Mouse (Mus musculus) fat pad, adult 2 months (tissue): ENCODE data around the gene Rapgef6.
"Not testable (repeated sequence)": the region's sequence is repeated elsewhere in the genome, so short reads cannot be mapped to it uniquely, and the experiment has no call there.

ENCODE experiments used
- DNase-seq: peaks from one replicate; pipeline ENCODE4 v3.0.0-alpha.2; 2011; ENCODE audit warnings: low read depth, low spot score; ENCODE audit errors: extremely low read depth

Rapgef6 gene

DNA sequence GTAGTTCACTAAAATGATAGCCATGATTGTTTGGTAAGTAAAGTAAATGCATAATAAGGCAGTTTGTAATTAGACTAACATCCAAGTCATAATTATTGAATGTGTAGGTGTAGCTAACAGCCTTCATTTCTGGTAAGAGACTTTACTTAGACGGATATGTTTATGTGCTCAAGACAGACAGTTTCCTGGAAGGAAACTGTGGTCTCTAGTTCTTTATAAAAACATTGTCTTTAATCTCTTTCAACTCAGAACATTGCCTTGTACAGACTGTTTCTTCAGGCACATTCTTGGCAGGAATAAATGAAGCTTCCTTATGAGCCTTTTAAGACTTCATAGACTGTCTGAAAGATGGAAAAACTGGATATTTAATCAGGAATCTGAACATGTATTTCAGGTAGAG, 45.3 kb downstream of the Rapgef6 start:
- no peak for DNase-seq

DNA sequence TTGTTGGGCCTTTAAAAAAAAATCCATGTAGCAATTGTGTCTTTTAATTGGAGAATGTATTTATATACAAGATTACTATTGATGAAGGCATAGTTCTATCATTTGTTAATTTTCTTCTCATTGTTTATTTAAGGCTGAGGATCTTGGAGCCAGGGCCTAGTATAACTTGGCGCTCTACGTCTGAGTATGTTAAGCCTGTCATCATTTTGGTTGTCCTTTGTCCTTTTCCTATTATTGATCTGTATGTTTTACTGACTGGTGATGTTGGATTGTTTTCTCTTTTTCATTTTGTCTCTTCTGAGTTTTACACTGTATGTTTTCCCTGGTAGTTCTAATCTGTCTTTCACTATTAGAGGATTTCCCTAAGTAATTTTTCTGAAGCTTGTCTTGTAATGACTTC, 52.1 kb downstream of the Rapgef6 start:
- DNase-seq, result no peak

- no peak for DNase-seq
Observed at GRCm38 (mm10) chr11:54592585-54592984, 69.9 kb downstream of the Rapgef6 start.

DNA sequence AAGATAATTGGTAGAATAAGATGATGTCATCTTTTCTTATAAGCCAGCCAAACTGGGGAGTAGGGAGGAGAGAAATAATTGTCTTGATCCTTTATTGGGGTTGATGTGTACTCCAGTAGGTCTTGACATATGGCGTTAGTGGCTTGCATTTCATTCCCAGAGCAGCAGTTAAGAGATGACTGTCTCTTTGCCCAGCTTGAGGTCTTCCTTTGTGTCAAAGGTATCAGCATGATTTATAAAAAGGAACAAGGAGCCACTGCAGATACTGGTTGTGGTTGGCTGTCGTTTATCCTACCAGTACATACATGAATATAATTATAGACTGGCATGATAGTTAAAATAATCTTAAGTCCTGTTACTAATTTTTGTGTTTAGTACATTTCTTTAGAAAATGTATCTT, 71.4 kb downstream of the Rapgef6 start:
- no peak for DNase-seq

DNA sequence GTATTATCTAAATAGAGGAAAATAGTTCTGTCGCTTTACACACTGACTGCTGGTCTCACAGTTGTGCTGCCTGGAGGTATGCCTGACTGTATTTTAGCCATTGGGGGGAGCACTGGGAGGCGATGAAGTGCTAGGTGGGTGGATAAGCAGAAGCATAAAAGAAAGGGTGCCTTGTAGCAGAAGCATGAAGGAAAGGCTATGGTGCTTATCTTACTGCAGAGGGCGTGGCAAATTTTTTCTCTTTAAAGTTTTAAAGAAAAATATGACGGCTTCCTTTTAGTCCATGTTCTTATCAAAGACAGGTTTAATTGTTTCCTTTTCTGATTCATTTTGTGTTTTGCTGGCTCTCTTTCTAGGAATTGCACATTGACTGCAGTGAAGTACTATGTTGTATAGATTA, 72.4 kb downstream of the Rapgef6 start:
- DNase-seq, result no peak

GRCm38 (mm10) chr11:54595905-54596555, 73.4 kb downstream of the Rapgef6 start:
- no peak for DNase-seq

GRCm38 (mm10) chr11:54597902-54598447, 75.3 kb downstream of the Rapgef6 start:
- no peak for DNase-seq

- DNase-seq, result no peak
Observed at GRCm38 (mm10) chr11:54601121-54601520, 78.5 kb downstream of the Rapgef6 start.

GRCm38 (mm10) chr11:54602764-54603163, 80.1 kb downstream of the Rapgef6 start:
- DNase-seq, result not testable (repeated sequence)

DNA sequence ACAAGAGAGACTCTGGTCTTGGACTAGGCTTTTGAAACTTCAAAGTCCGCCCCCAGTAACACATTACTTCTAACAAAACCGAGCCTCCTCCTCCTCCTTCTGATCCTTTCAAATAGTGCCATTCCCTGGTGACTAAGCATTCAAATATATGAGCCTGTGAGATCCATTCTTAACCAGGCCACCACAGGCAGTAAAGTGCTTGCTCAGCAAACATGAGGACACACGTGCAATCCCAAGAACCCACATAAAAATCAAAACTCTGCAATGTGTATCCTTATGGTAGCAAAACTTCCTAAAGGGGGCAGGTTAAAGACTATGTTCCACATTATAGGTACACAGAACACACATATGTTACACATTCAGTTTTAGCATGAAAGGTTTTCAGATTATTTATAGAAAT, 81.8 kb downstream of the Rapgef6 start:
- no peak for DNase-seq

DNA sequence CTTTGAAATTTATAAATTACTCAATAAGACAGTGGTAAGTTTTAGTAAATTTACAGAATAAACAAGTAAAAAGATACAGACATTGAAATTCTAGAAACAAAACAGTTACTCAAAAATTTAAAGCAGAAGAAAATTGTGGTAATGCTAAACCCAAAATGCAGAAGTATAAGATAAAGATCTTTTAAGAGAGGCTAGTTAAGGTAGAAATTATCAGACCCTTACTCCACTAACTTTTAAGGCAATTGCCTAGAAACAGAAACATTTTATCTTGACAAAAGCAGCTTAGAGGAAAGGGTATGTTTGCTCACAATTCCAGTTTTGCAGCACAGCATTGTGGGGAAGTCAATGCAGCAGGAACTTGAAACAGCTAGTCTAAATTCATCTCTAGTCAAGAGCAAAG, 91.0 kb downstream of the Rapgef6 start:
- no peak for DNase-seq

DNA sequence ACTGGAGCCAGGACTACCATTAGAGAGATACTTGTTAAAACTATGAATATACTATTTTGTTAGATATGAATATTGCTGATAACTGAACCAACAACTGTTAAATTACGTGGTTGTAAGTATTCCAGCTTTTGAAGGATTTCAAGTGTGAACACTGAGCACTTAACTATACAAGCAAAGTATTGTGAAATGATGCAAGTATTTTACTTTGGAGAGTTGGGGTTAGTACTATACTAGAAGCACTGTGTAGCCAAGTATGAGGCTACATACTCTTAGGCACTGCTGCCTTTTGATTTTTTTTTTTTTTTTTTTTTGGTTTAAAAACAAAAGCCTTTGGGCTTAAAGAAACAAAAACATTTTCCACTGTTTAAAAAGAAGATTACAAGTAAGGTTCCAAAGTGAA, 91.9 kb downstream of the Rapgef6 start:
- no peak for DNase-seq

GRCm38 (mm10) chr11:54618841-54619240, 96.2 kb downstream of the Rapgef6 start:
- DNase-seq, result no peak

GRCm38 (mm10) chr11:54621725-54622124, 99.1 kb downstream of the Rapgef6 start:
- DNase-seq, result no peak

DNA sequence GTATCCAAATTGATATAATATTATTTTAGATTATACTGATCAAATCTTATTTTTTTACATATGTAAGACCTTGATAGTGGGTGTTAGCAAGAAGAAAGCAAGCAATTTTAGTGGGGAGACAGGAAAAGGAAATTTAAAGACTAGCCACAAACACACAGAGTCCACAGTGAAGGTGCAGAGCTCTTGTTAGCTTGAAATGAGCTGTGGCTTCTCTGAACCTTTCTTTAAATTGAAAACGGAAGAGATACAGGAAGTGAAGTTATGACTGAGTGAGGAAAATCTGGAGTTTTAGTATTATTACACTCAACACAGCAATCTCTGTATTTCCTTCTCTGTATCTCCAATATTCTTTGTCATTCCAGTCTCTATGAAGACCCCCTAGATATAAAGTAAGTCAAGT, 104.3 kb downstream of the Rapgef6 start:
- DNase-seq, result no peak

DNA sequence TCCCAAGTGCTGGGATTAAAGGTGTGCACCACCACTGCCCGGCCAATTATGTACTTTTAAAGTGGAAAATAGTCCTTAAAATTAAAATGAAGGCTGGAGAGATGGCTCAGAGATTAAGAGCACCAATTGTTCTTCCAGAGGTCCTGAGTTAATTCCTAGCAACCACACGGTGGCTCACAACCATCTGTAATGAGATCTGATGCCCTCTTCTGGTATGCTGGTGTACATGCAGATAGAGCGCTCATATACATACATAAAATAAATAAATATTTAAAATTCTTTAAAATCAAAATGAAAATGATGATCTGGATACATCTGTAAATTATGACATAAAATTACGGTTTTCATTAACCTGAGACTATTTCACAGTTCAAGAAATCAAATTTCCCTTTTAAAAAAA, 123.8 kb downstream of the Rapgef6 start:
- DNase-seq, result no peak

DNA sequence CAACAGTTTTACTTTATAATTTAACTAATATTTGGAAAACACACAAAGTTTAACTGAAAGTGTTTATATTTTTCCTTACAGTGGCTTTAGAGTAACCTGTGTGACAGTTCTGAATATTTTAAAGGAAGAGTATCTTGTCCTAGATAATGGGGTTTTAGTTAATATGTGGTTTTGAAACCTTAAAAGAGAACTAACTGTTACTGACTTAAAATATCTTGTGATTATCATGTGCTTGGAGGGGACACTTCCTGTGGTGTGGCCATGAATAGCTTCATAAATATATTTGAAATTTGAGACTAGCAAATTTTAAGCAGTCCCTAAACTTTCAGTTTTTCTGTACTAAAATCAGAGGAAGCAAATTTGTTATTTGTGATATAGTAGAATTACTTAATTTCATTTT, 125.9 kb downstream of the Rapgef6 start:
- DNase-seq, result no peak

DNA sequence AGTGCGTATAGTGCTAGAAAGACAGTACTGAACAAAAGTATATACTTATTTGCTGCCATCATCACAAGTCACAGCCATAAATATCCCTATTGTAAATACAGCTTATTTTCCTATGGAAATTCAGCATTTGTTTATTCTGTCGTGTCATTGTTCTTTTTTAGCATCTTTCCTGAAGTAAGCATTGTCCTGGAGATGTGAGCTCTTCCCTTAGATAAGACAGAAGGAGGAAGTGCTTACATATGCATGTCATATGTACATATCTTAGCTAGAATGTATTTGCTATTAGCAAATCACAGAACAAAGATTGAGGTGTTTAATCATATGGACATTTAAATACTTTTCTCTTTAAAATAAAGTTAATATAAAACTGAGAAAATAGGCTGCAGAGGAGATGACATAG, 132.8 kb downstream of the Rapgef6 start:
- DNase-seq, result no peak

GRCm38 (mm10) chr11:54673575-54674298, 151.1 kb downstream of the Rapgef6 start:
- peak; percentile 42 for DNase-seq

GRCm38 (mm10) chr11:54675792-54676489, 153.3 kb downstream of the Rapgef6 start:
- DNase-seq, result no peak

DNA sequence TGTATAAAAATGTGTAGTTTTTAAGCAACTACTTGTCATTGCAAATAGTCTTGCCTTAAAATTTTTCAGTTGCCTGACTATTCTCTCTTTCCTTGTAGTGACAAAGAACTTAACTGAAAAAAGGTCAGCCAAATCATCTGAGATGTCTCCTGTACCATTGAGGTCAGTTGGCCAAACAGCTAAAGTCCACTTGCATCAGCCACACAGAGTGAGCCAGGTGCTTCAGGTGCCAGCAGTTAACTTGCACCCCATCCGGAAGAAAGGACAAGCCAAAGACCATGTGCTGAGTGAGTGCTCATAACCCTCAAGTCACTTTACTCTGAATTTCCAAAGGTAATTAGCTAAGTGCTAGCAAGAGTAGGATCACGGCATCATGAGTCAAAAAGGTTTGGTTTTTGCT, 156.5 kb downstream of the Rapgef6 start:
- no peak for DNase-seq

GRCm38 (mm10) chr11:54684831-54685230, 162.2 kb downstream of the Rapgef6 start:
- DNase-seq, result no peak
